Mouse (Mus musculus): ENCODE data around the gene Npy2r.

Gene Npy2r

GRCm38 (mm10) chr3:82547908-82548721 lies at the start of gene Npy2r:
Gene Npy2r, minus strand, starts transcription at chr3:82548084.
- DNase-seq (ENCODE audit: low spot score in 2 of 2) = peak in 1 of 2 experiments; percentile 6

GRCm38 (mm10) chr3:82557786-82558185 lies 9.9 kb upstream of the Npy2r start:
- DNase-seq (ENCODE audit: low spot score in 2 of 2) = no peak

- DNase-seq (ENCODE audit: low spot score in 2 of 2) = no peak
These were observed 8.5 kb upstream of the Npy2r start for GRCm38 (mm10) chr3:82556311-82556828.

GRCm38 (mm10) chr3:82549932-82550331 lies 2.0 kb upstream of the Npy2r start:
- DNase-seq (ENCODE audit: low spot score in 2 of 2) = no peak

GRCm38 (mm10) chr3:82548753-82549152 lies 869 bp upstream of the Npy2r start:
- no peak for DNase-seq (ENCODE audit: low spot score in 2 of 2)

GRCm38 (mm10) chr3:82541449-82541848 lies 6.4 kb downstream of the Npy2r start:
- no peak for DNase-seq (ENCODE audit: low spot score in 2 of 2)

- DNase-seq (ENCODE audit: low spot score in 2 of 2) = no peak
These were observed 7.9 kb downstream of the Npy2r start for GRCm38 (mm10) chr3:82539951-82540350.

GRCm38 (mm10) chr3:82524792-82525191 lies 23.1 kb downstream of the Npy2r start:
- DNase-seq (ENCODE audit: low spot score in 2 of 2) = no peak

- DNase-seq (ENCODE audit: low spot score in 2 of 2) = no peak
These were observed 49.9 kb downstream of the Npy2r start for GRCm38 (mm10) chr3:82498006-82498405.

Measured in left cerebral cortex, adult 9 months (tissue).